Mouse (Mus musculus) macrophage (primary cell): ENCODE measurements around the gene Rtbdn. TPM values are rescaled to one million over a fixed set of nuclear protein-coding genes. Genes with fewer than 3 reads are reported as not detected.
A peak's percentile ranks its signal among the peaks of the same experiment; 100 is the strongest.

ENCODE experiments used
- H3K27ac ChIP-seq: fragments of 350-480 bp; formaldehyde crosslinking; 2 replicates; pipeline ENCODE4 v1.9.0; 2021
- H3K36me3 ChIP-seq: fragments of 350-480 bp; formaldehyde crosslinking; 2 replicates; pipeline ENCODE4 v1.9.0; 2021; ENCODE audit errors: inconsistent target
- H3K4me3 ChIP-seq: fragments of 350-480 bp; formaldehyde crosslinking; 2 replicates; pipeline ENCODE4 v1.9.0; 2021; ENCODE audit errors: inconsistent target
- H3K79me2 ChIP-seq: fragments of 350-480 bp; formaldehyde crosslinking; 2 replicates; pipeline ENCODE4 v1.9.0; 2021; ENCODE audit errors: inconsistent target
- WGBS: methylation state at CpG from one replicate; pipeline ENCODE4 v1.1.7; 2026; ENCODE audit warnings: inconsistent platforms; ENCODE audit not compliant: missing documents; 5-methylcytosine and 5-hydroxymethylcytosine counted together
- polyA plus RNA-seq: library from polyadenylated mRNA; stranded (reverse); fragments of 250-400 nt; gene quantifications from 3 replicates; pipeline ENCODE4 v1.2.4, GENCODE M21; 2018; ENCODE audit warnings: inconsistent platforms

Rtbdn gene
- polyA plus RNA-seq, 1 experiment from 2014 or later: not detected

DNA sequence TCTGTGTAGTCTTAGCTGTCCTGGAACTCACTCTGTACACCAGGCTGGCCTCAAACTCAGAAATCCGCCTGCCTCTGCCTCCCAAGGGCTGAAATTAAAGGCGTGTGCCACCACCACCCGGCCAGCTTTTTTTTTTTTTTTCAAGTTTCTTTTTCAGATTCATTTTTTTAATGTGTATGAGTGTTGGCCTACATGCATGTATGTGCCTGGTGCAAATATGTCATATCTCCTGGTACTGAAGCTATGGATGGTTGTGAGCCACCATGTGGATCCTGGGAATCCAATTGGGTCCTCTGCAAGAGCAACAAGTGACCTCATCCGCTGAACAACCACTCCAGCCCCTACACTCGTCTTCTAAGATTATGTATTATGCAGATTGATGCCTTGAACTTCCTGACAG lies 40.6 kb downstream of the Rtbdn start:
- WGBS: 96% methylated on average over 5 of the region's 5 CpGs
- Histone ChIP-seq H3K36me3 (no peaks in the 10 kb centered on the region), H3K4me3 (no peak overlapping the region), H3K27ac (no peak overlapping the region), H3K79me2 (no peaks in the 10 kb centered on the region)

- WGBS: 95% methylated on average over 2 of the region's 2 CpGs
- no peak overlapping the region for H3K27ac ChIP-seq
- H3K36me3 ChIP-seq: no peaks in the 10 kb centered on the region
- no peaks in the 10 kb centered on the region for H3K79me2 ChIP-seq
- H3K4me3 ChIP-seq: no peak overlapping the region
Observed at GRCm38 (mm10) chr8:84987903-84988302, 41.1 kb downstream of the Rtbdn start.

DNA sequence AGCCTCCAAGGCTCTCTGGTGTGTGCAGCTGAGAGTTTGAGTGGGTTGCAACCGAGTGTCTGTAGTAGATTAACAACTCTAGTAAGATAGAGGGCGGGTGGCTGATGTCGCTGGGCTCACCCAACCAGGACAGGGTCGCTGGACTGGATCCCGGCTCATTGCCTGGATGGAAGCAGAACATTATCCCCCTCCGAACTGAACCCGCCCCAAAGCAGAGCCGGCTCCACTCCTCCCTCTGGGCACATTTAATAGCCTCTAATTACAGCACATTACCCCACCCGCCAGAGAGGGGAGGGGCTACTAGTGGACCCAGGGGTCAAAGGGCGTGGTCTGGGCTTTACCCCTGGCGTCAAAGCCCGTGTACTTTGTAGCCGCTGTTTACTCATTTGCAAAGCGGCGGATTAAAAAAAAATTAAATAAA lies 42.5 kb downstream of the Rtbdn start:
- H3K4me3 ChIP-seq: peak overlapping the region; percentile 42; the same call in 1 of the 2 replicates
- no peaks in the 10 kb centered on the region for H3K79me2 ChIP-seq
- 42% methylated on average over 15 of the region's 15 CpGs for WGBS
- peak overlapping the region; percentile 55; the same call in 1 of the 2 replicates for H3K27ac ChIP-seq
- no peaks in the 10 kb centered on the region for H3K36me3 ChIP-seq

DNA sequence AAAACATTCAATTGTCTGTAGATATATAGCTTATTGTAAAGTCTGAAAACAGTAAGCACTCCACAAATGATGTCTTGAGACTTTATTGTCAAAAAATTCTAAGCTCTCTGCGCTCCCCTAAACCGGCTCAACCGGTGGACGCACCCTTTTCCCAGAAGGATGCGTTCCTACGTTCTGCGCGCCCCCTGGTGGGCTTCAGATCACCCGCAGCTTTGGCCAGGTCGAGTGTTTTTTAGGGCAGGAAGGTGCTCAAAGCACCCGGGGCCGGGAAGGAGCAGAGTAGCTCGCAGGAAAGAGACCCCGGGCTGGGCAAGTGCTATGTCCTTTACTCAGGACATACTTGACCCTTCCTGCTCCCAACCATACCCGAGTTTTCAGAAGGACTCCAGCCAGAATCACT lies 43.0 kb downstream of the Rtbdn start:
- 1% methylated on average over 15 of the region's 15 CpGs for WGBS
- no peaks in the 10 kb centered on the region for H3K36me3 ChIP-seq

DNA sequence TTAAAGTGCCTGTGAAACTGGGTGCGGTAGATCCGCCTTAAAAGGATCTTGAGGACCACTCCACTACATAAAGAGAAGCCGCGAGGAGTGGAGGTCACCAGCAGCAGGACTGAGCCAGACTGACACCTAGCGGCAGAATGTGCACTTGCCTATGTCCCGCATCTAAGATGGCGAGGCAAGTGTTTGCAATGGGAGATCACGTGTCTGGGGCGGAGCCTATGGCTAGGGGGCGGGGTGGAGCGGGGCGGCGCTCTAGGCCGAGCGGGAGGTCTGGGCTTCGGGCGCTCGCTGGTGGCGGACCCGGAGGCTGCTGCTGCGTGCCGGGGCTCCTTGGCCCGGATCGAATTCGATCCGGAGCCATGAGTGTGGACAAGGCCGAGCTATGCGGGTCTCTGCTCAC lies 43.6 kb downstream of the Rtbdn start, which contains the start of gene Hook2:
Hook2 (plus strand) TSS at position 255 of the 400 bp plus-strand sequence.
- H3K79me2 ChIP-seq: no peaks in the 10 kb centered on the region
- no peaks in the 10 kb centered on the region for H3K36me3 ChIP-seq
- WGBS: under 1% methylated on average over 28 of the region's 28 CpGs
- peak within 1 kb of the TSS; percentile 55 for H3K27ac ChIP-seq
- peak within 1 kb of the TSS; percentile 42 for H3K4me3 ChIP-seq

More for the DNA sequence above, 43.0 kb downstream of the Rtbdn start:
- H3K27ac ChIP-seq: peak overlapping the region; percentile 55
- H3K4me3 ChIP-seq: peak overlapping the region; percentile 42
- H3K79me2 ChIP-seq: no peaks in the 10 kb centered on the region

DNA sequence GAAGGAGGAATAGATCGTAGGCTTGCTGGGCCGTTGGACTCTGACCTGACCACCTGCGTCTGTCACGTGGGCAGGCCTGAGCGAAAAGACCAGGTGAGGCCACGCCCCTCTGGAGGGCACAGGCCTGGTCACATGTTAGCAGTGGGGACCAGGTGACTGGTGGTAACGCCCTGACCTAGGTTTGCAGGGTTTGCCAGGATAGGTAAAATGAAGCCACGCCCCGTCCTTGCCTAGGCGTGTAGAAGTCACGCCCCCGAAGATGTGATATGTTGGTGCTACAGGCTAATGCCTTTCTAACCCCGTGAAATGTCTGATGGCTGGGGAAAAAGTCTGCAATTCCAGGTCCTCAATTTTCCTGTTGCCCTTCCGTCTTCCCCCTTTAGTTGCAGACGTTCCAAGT lies 44.0 kb downstream of the Rtbdn start:
- WGBS: 10% methylated on average over 15 of the region's 15 CpGs
- Histone ChIP-seq H3K79me2 (no peaks in the 10 kb centered on the region), H3K36me3 (no peaks in the 10 kb centered on the region), H3K4me3 (peak overlapping the region; percentile 42), H3K27ac (no peak overlapping the region)

GRCm38 (mm10) chr8:84994375-84994774 lies 47.6 kb downstream of the Rtbdn start:
- Histone ChIP-seq H3K27ac (no peak overlapping the region), H3K36me3 (no peaks in the 10 kb centered on the region), H3K79me2 (no peaks in the 10 kb centered on the region), H3K4me3 (no peak overlapping the region)
- WGBS: 94% methylated on average over 9 of the region's 9 CpGs

GRCm38 (mm10) chr8:84995680-84996079 lies 48.9 kb downstream of the Rtbdn start:
- Histone ChIP-seq H3K27ac (no peak overlapping the region), H3K36me3 (no peaks in the 10 kb centered on the region), H3K4me3 (no peak overlapping the region), H3K79me2 (no peaks in the 10 kb centered on the region)
- 96% methylated on average over 18 of the region's 25 CpGs for WGBS

- Histone ChIP-seq H3K4me3 (no peak overlapping the region), H3K79me2 (no peaks in the 10 kb centered on the region), H3K36me3 (no peaks in the 10 kb centered on the region), H3K27ac (no peak overlapping the region)
- 98% methylated on average over 5 of the region's 5 CpGs for WGBS
Observed at GRCm38 (mm10) chr8:84996978-84997377, 50.2 kb downstream of the Rtbdn start.

DNA sequence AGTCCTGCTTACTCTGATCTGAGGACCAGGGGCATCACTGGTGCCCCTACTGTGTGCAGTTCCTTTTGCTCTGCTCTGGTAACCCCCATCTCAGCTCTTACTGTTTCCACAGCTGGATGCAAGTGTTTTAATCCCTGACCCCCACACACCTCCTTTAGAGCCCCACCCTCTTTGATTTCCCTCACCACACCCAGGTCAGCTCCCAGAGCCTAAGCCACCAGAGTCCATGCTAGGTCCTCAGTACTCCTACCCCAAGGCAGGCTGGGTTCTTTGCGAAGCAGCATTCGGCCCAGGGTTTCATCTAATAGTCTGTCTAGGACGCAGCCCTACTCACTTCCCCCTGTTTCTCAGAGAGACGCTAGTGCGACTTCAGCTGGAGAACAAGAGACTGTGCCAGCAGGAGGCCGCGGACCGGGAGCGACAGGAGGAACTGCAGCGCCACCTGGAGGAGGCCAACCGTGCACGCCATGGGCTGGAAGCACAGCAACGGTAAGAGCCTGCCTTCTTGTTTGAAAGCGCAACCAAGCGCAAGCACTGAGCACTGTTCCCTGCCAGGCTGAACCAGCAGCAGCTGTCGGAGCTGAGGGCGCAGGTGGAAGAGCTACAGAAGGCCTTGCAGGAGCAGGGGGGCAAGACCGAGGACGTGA lies 51.0 kb downstream of the Rtbdn start:
- no peak overlapping the region for H3K4me3 ChIP-seq
- no peaks in the 10 kb centered on the region; the same call in 1 of the 2 replicates for H3K36me3 ChIP-seq
- WGBS: 13% methylated on average over 18 of the region's 19 CpGs
- H3K27ac ChIP-seq: no peak overlapping the region
- no peaks in the 10 kb centered on the region for H3K79me2 ChIP-seq

Other genes with a start within 250 kb of the Rtbdn start
- 38.2 to 65.7 TPM (median 48.7 TPM) in 3 replicates for gene Lyl1, start 245.5 kb upstream of the Rtbdn start, polyA plus RNA-seq
- gene G430095P16Rik, start 224.0 kb upstream of the Rtbdn start, polyA plus RNA-seq: not detected in 3 replicates
- gene Nfix, start 146.6 kb upstream of the Rtbdn start, polyA plus RNA-seq: 3.6 to 6.9 TPM (median 4.3 TPM) in 3 replicates
- 1.2 to 3.3 TPM (median 2.9 TPM) in 3 replicates for gene Dand5, start 124.2 kb upstream of the Rtbdn start, polyA plus RNA-seq
- 5.8 to 13.9 TPM (median 8.6 TPM) in 3 replicates for gene Gadd45gip1, start 115.5 kb upstream of the Rtbdn start, polyA plus RNA-seq
- gene Rad23a, start 106.3 kb upstream of the Rtbdn start, polyA plus RNA-seq: 49.2 to 87.2 TPM (median 79.3 TPM) in 3 replicates
- 836 to 3,382 TPM (median 1,154 TPM) in 3 replicates for gene Calr, start 100.1 kb upstream of the Rtbdn start, polyA plus RNA-seq
- 24.5 to 43.1 TPM (median 29.5 TPM) in 3 replicates for gene Farsa, start 90.0 kb upstream of the Rtbdn start, polyA plus RNA-seq
- 7.0 to 30.9 TPM (median 18.1 TPM) in 3 replicates for gene Syce2, start 74.9 kb upstream of the Rtbdn start, polyA plus RNA-seq
- gene Gcdh, start 53.1 kb upstream of the Rtbdn start, polyA plus RNA-seq: 11.1 to 13.7 TPM (median 12.0 TPM) in 3 replicates
- 0.09 TPM in 1 of 3 replicates, not detected in the others for gene Klf1, start 45.1 kb upstream of the Rtbdn start, polyA plus RNA-seq
- gene Dnase2a, start 38.4 kb upstream of the Rtbdn start, polyA plus RNA-seq: 160 to 211 TPM (median 178 TPM) in 3 replicates
- gene Mast1, start 9.6 kb upstream of the Rtbdn start, polyA plus RNA-seq: 0.04 to 0.06 TPM in 2 of 3 replicates, not detected in the other
- gene Gm49661, start 22.4 kb downstream of the Rtbdn start, polyA plus RNA-seq: not detected in 3 replicates
- 77.7 to 148 TPM (median 146 TPM) in 3 replicates for gene Prdx2, start 22.6 kb downstream of the Rtbdn start, polyA plus RNA-seq
- gene Rnaseh2a, start 22.8 kb downstream of the Rtbdn start, polyA plus RNA-seq: 15.9 to 39.3 TPM (median 26.2 TPM) in 3 replicates
- gene Junb, start 31.7 kb downstream of the Rtbdn start, polyA plus RNA-seq: 26.1 to 86.4 TPM (median 61.3 TPM) in 3 replicates
- 4.9 to 10.9 TPM (median 6.1 TPM) in 3 replicates for gene Hook2, start 43.6 kb downstream of the Rtbdn start, polyA plus RNA-seq
- gene Best2, start 67.5 kb downstream of the Rtbdn start, polyA plus RNA-seq: not detected in 3 replicates
- 120 to 138 TPM (median 122 TPM) in 3 replicates for gene Asna1, start 78.3 kb downstream of the Rtbdn start, polyA plus RNA-seq
- gene Trir, start 79.8 kb downstream of the Rtbdn start, polyA plus RNA-seq: 143 to 170 TPM (median 168 TPM) in 3 replicates
- 14.1 to 30.6 TPM (median 26.6 TPM) in 3 replicates for gene Tnpo2, start 89.9 kb downstream of the Rtbdn start, polyA plus RNA-seq
- 4.8 to 12.5 TPM (median 8.4 TPM) in 3 replicates for gene Fbxw9, start 113.1 kb downstream of the Rtbdn start, polyA plus RNA-seq
- not detected in 3 replicates for gene Gm5741, start 121.0 kb downstream of the Rtbdn start, polyA plus RNA-seq
- gene Dhps, start 124.8 kb downstream of the Rtbdn start, polyA plus RNA-seq: 28.6 to 47.4 TPM (median 37.1 TPM) in 3 replicates
- 66.3 to 79.6 TPM (median 68.7 TPM) in 3 replicates for gene Wdr83os, start 133.7 kb downstream of the Rtbdn start, polyA plus RNA-seq
- gene Wdr83, start 134.3 kb downstream of the Rtbdn start, polyA plus RNA-seq: 13.5 to 19.5 TPM (median 15.7 TPM) in 3 replicates
- gene Man2b1, start 136.3 kb downstream of the Rtbdn start, polyA plus RNA-seq: 375 to 585 TPM (median 491 TPM) in 3 replicates
- gene Zfp791, start 176.1 kb downstream of the Rtbdn start, polyA plus RNA-seq: 1.2 to 2.6 TPM (median 1.4 TPM) in 3 replicates
- not detected in 3 replicates for gene Cks1brt, start 204.9 kb downstream of the Rtbdn start, polyA plus RNA-seq